10 mouse cellular contexts compared by ENCODE assay signal in the genomic region with DNA sequence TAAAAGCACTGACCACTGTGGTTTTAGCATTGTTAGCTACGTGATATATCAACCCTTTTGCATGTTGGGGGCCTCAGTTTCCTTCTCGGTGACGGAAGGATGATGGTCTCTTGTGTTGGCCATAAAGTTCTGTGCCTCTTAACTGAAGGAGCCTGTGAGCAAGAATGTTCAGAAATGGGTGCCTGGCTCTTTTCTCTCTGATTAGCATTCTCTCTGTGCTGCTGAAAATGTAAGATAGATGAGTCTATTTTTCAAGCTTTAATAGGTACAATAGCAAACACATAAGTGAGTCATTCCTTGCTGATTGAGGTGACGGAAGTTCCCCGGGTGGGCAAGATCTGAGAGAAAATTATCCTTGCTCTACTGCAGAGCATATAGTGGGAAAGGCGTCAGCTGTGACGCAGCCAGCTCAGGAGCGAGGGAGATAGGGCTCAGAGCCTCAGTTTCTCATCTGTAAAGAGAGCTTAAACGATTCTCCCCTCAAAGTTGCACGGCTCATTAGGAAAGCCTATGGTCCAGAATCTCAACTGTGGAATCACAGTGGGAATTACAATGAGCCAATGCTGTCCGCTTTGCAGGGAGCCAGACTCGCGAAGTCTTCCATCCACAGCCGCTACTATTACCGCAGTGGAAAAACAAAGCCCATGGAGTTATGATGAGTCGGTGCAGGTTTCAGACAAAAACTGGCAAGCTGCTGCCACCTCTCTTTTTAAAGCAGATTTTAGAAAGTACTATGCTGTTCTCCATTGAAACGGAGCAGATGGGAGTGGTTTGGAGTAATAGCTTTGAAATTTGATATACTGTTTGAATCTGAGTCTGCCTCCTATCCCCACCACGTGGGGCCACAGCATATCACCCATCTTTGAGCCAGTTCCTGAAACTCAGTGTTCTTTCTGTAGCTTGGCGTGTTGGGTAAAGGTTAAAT. TPM values are rescaled to one million over a fixed set of nuclear protein-coding genes. Genes with fewer than 3 reads are reported as not detected.
DNase-seq lines count a peak whose midpoint lies in the region; ATAC-seq lines count a peak whose summit lies in the region.
"Had no signal": no experiment of that assay in that cellular context is flagged by ENCODE, and none has a peak within 500 bp of the region (broad histone marks: within the 10 kb centered on the region; RNA-seq: fewer than 3 reads in every experiment).

No protein-coding gene starts in this region.

- peak overlapping the region; percentile 32 for H3K4me2 ChIP-seq in kidney, embryonic 14.5 days (replicated peaks; ENCODE audit: low read depth, low read length)
- peak overlapping the region; percentile 48 for H3K4me2 ChIP-seq in forebrain, embryonic 14.5 days (ENCODE audit: low read length)
- H3K4me2 ChIP-seq in midbrain, embryonic 13.5 days (replicated peaks), result peak overlapping the region; percentile 51
- H3K4me2 ChIP-seq: liver, embryonic 15.5 days had no signal

- WGBS in kidney, embryonic 14.5 days, result 43% methylated on average over 19 of the region's 19 CpGs
- 30% methylated on average over 19 of the region's 19 CpGs for WGBS in forebrain, embryonic 14.5 days
- WGBS in midbrain, embryonic 13.5 days, result 38% methylated on average over 19 of the region's 19 CpGs

- no peak overlapping the region for H3K27ac ChIP-seq in kidney, embryonic 14.5 days (ENCODE audit: low read depth, low read length)
- no peak overlapping the region for H3K27ac ChIP-seq in forebrain, embryonic 14.5 days (ENCODE audit: low read depth, low read length)
- no peak overlapping the region for H3K27ac ChIP-seq in midbrain, embryonic 13.5 days
- H3K27ac ChIP-seq: liver, embryonic 15.5 days had no signal

- no peaks in the 10 kb centered on the region for H3K36me3 ChIP-seq in kidney, embryonic 14.5 days (ENCODE audit: control insufficient read depth, insufficient read depth, low read length)
- no peaks in the 10 kb centered on the region for H3K36me3 ChIP-seq in forebrain, embryonic 14.5 days (ENCODE audit: control insufficient read depth, insufficient read depth, low read length)
- H3K36me3 ChIP-seq in midbrain, embryonic 13.5 days, result no peaks in the 10 kb centered on the region
- H3K36me3 ChIP-seq: liver, embryonic 15.5 days had no signal

- ATAC-seq in kidney, embryonic 14.5 days (ENCODE audit: low FRiP score, low TSS enrichment), result peak; percentile 76; the same call in 1 of the 2 replicates
- ATAC-seq in forebrain, embryonic 14.5 days, result peak; percentile 68; the same call in 1 of the 2 replicates
- peak; percentile 79 for ATAC-seq in midbrain, embryonic 13.5 days

- no peaks in the 10 kb centered on the region for H3K9me3 ChIP-seq in kidney, embryonic 14.5 days (ENCODE audit: control insufficient read depth, low read length)
- H3K9me3 ChIP-seq in forebrain, embryonic 14.5 days (replicated peaks; ENCODE audit: control insufficient read depth, low read length), result no peaks in the 10 kb centered on the region
- no peaks in the 10 kb centered on the region for H3K9me3 ChIP-seq in midbrain, embryonic 13.5 days
- H3K9me3 ChIP-seq: liver, embryonic 15.5 days had no signal

- intact Hi-C loops in left cerebral cortex, postnatal 10 days (cut with DNase I), result no loop called here

- H3K4me1 ChIP-seq in kidney, embryonic 14.5 days (ENCODE audit: control insufficient read depth, insufficient read depth, low read length), result peaks cover 4% of the 10 kb centered on the region; the same call in 1 of the 2 replicates
- H3K4me1 ChIP-seq in forebrain, embryonic 14.5 days (ENCODE audit: control insufficient read depth, insufficient read depth, low read length), result no peaks in the 10 kb centered on the region
- H3K4me1 ChIP-seq in midbrain, embryonic 13.5 days (replicated peaks), result peaks cover 8% of the 10 kb centered on the region

- no peak for DNase-seq in kidney, adult 11 months
- peak; percentile 10 for DNase-seq in brain, embryonic 18.5 days (ENCODE audit: low read depth, low spot score)
- peak; percentile 43 for DNase-seq in forebrain, embryonic 14.5 days (ENCODE audit: low spot score)
- no peak for DNase-seq in thymus, adult 18-20 months
- no peak for DNase-seq in ovary, postnatal 36 days (ENCODE audit: low spot score)
- DNase-seq in left cerebral cortex, postnatal 10 days (ENCODE audit: extremely low spot score in 1 of 2, low spot score in 2 of 2), result no peak

- H3K27me3 ChIP-seq in kidney, embryonic 14.5 days (ENCODE audit: control insufficient read depth, insufficient read depth, low read length), result no peaks in the 10 kb centered on the region
- no peaks in the 10 kb centered on the region for H3K27me3 ChIP-seq in forebrain, embryonic 14.5 days (replicated peaks; ENCODE audit: control insufficient read depth, insufficient read depth, low read length)
- no peaks in the 10 kb centered on the region for H3K27me3 ChIP-seq in midbrain, embryonic 13.5 days

- H3K9ac ChIP-seq in kidney, embryonic 14.5 days (ENCODE audit: low read depth, low read length), result no peak overlapping the region
- peak overlapping the region; percentile 43 for H3K9ac ChIP-seq in forebrain, embryonic 14.5 days (ENCODE audit: low read length)
- 0 out of 2 replicates have a peak overlapping the region, but pooled peaks have one; percentile 2 for H3K9ac ChIP-seq in midbrain, embryonic 13.5 days (replicated peaks)
- H3K9ac ChIP-seq: liver, embryonic 15.5 days had no signal

- peak overlapping the region; percentile 16; the same call in 1 of the 2 replicates for H3K4me3 ChIP-seq in kidney, embryonic 14.5 days (ENCODE audit: low read length)
- H3K4me3 ChIP-seq in forebrain, embryonic 14.5 days (ENCODE audit: low read depth, low read length), result peak overlapping the region; percentile 19
- peak overlapping the region; percentile 25 for H3K4me3 ChIP-seq in midbrain, embryonic 13.5 days (replicated peaks)
- H3K4me3 ChIP-seq: erythroblast, embryonic 14.5 days; liver, embryonic 15.5 days had no signal

RNA-seq across cellular contexts. Expression of a gene that starts 15.5 kb away (rescaled TPM):
- polyA plus RNA-seq in kidney, embryonic 14.5 days (2014; fragmentation: Nextera tagmentation; extraction: Ambion mirVana), result 0.37 TPM in 1 of 2 replicates, not detected in the other
- 0.28 and 0.37 TPM in 2 replicates for polyA plus RNA-seq in forebrain, embryonic 14.5 days (2014; fragmentation: Nextera tagmentation; extraction: Ambion mirVana)
- polyA plus RNA-seq in midbrain, embryonic 13.5 days (2015; fragmentation: Nextera tagmentation; extraction: Ambion mirVana), result 0.38 TPM in 1 of 2 replicates, not detected in the other
- total RNA-seq in left cerebral cortex, postnatal 10 days (2021), result not detected
- polyA plus RNA-seq: erythroblast, embryonic 14.5 days had no signal

Comparison
In these comparisons a context has a peak if more than half of its experiments do, and no peak if none do; other contexts are left out.
1. DNase-seq: peak in brain, embryonic 18.5 days (single experiment) and forebrain, embryonic 14.5 days (single experiment); none in kidney, adult 11 months (single experiment), thymus, adult 18-20 months (0 of 2), ovary, postnatal 36 days (single experiment) and left cerebral cortex, postnatal 10 days (0 of 2).
2. Peak in every context shown above with its lines, with median percentiles within 50 percentile points of each other: ATAC-seq, H3K4me2 ChIP-seq and H3K4me3 ChIP-seq.